ENCODE assay signal across 8 mouse cellular contexts in genomic region chr6:70805820-70806513, GRCm38 (mm10). TPM values are rescaled to one million over a fixed set of nuclear protein-coding genes. Genes with fewer than 3 reads are reported as not detected.
DNase-seq lines count a peak whose midpoint lies in the region; ATAC-seq and TF ChIP-seq lines count a peak whose summit lies in the region.

No protein-coding gene starts in this region.

- H3K9ac ChIP-seq in forebrain, embryonic 12.5 days, result no peak overlapping the region

- H3K4me1 ChIP-seq in forebrain, embryonic 12.5 days, result peaks cover 12% of the 10 kb centered on the region
- H3K4me1 ChIP-seq in lung, adult 2 months (ENCODE audit: control insufficient read depth, insufficient read depth, low read length), result no peaks in the 10 kb centered on the region

- TF ChIP-seq CTCF in lung, adult 2 months (IDR thresholded peaks at IDR 0.05; ENCODE audit: insufficient read depth, low read length), result no peak; the same call in 1 of the 2 replicates

- TF ChIP-seq POLR2A in lung, adult 2 months (IDR thresholded peaks at IDR 0.05; ENCODE audit: borderline replicate concordance, extremely low read depth, low read depth, low read length), result no peak

- intact Hi-C loops in heart, postnatal 10 days (cut with DNase I), result loop anchor here (1.0 to 5.0 kb wide), 2 partner anchors 92 to 321 kb away; no protein-coding TSS in a partner anchor

- H3K4me2 ChIP-seq in forebrain, embryonic 12.5 days, result peak overlapping the region; percentile 27

- H3K27me3 ChIP-seq in forebrain, embryonic 12.5 days, result no peaks in the 10 kb centered on the region

- H3K4me3 ChIP-seq in forebrain, embryonic 12.5 days (replicated peaks), result no peak overlapping the region
- H3K4me3 ChIP-seq in lung, adult 2 months (replicated peaks; ENCODE audit: extremely low read depth, low read depth, low read length), result no peak overlapping the region

- peak; percentile 70 for DNase-seq in MN1 (ENCODE audit: low spot score)
- DNase-seq in c-Kit-positive CD71-positive TER-119-positive erythroid progenitor cells, embryonic 14.5 days (ENCODE audit: low spot score), result peak; percentile 74
- DNase-seq in heart, postnatal 10 days, result peak; percentile 73 to 85
- peak; percentile 73 to 80 for DNase-seq in kidney, postnatal 4 days
- peak; percentile 66 for DNase-seq in lung, adult 2 months
- peak; percentile 48 for DNase-seq in urinary bladder, postnatal 14 days (ENCODE audit: low spot score)

- 6% methylated on average over 13 of the region's 13 CpGs for WGBS in forebrain, embryonic 12.5 days
- 15% methylated on average over 13 of the region's 13 CpGs for WGBS in lung, adult 2 months

- H3K27ac ChIP-seq in forebrain, embryonic 12.5 days, result no peak overlapping the region

- no peaks in the 10 kb centered on the region for H3K9me3 ChIP-seq in forebrain, embryonic 12.5 days

- peak; percentile 77 for ATAC-seq in forebrain, embryonic 12.5 days (ENCODE audit: low FRiP score)
- peak; percentile 67 for ATAC-seq in neutrophil, adult 5-6 weeks (ENCODE audit: extremely low read depth, insufficient number of reproducible peaks, low FRiP score, poor library complexity, severe bottlenecking)

- H3K36me3 ChIP-seq in forebrain, embryonic 12.5 days (replicated peaks), result no peaks in the 10 kb centered on the region

RNA-seq across cellular contexts. Expression of gene Rpia, which starts 13.9 kb away (rescaled TPM):
- 2.8 and 5.1 TPM in 2 replicates for polyA plus RNA-seq in forebrain, embryonic 12.5 days (2016; fragmentation: Nextera tagmentation; extraction: Ambion mirVana)
- total RNA-seq in heart, postnatal 10 days (2021), result 10 to 100 TPM in 1 of 2 experiments, 1 to 10 TPM in 1; 7.4 to 11.1 TPM
- polyA plus RNA-seq in lung, adult 2 months (2012; rRNA removed), result 8.8 and 10.7 TPM in 2 replicates
- total RNA-seq in neutrophil, adult 5-6 weeks (2017), result 77.1 and 79.0 TPM in 2 replicates

RNA-seq across cellular contexts. Expression of gene Eif2ak3, which starts 38.3 kb away (rescaled TPM):
- polyA plus RNA-seq in forebrain, embryonic 12.5 days (2016; fragmentation: Nextera tagmentation; extraction: Ambion mirVana), result 14.8 and 15.9 TPM in 2 replicates
- 10 to 100 TPM; 12.6 to 13.4 TPM for total RNA-seq in heart, postnatal 10 days (2021)
- polyA plus RNA-seq in lung, adult 2 months (2012; rRNA removed), result 12.6 and 14.8 TPM in 2 replicates
- total RNA-seq in neutrophil, adult 5-6 weeks (2017), result 168 and 185 TPM in 2 replicates

Comparison
In these comparisons a context has a peak if more than half of its experiments do, and no peak if none do; other contexts are left out.
1. RNA of gene Eif2ak3, which starts 38.3 kb away (total RNA-seq): 168 to 185 TPM in neutrophil, adult 5-6 weeks; 12.6 to 13.4 TPM in heart, postnatal 10 days; every median in the first group is over 10 times any median in the second.
2. Peak in every context shown above with its lines, with median percentiles within 50 percentile points of each other: DNase-seq.